Mouse (Mus musculus): Measurements from ENCODE around the gene Neu1.

- TF ChIP-seq CTCF (conservative IDR thresholded peaks at IDR 0.05; ENCODE audit: insufficient read depth, insufficient read length, low read depth, low read length) (no peak), POLR2A (IDR thresholded peaks at IDR 0.05; ENCODE audit: low read depth, low read length) (no peak)
Observed at GRCm38 (mm10) chr17:34960702-34961493, 29.8 kb downstream of the Neu1 start.

All from kidney, adult 2 months (tissue).